Mouse (Mus musculus): Measurements from ENCODE around the gene Crebzf. TPM values are rescaled to one million over a fixed set of nuclear protein-coding genes. Genes with fewer than 3 reads are reported as not detected.

Crebzf gene
- 31.3 TPM for polyA plus RNA-seq (2014; fragmentation: Illumina TruSeq; extraction: RNeasy Lipid Tissue Mini Kit (QIAGEN cat#74804); ENCODE audit: low read depth, low replicate concordance)

DNA sequence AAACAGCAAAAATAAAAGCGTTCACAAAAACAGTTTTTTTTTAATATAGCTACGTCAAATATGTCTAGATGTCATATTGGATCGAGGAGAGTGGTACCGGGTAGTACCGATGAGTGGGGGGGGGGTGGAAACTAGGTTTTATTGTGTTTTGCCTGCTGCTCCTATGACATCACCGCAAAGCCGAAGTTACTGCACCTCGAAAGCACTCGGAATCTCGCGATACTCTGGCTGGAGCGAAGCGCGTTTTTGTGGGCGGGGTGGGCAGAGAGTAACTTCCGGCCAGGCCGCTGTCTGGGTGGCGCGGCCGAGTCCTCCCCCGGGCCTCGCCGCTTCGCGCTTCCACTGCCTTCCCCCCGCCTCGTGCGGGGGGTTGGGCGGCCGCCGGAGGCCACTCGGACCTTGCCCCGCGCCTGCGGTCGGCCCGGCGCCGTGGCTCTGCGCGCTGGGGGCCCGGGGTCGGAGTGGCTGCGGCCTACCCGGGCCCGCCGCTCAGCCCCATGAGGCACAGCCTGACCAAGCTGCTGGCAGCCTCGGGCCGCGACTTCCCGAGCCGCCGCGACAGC lies at the start of gene Crebzf:
Gene Crebzf (plus strand): TSS at position 212 of the 563 bp plus-strand sequence.

GRCm38 (mm10) chr7:90426020-90427001 lies 16.2 kb upstream of the Crebzf start, which contains the start of gene Ccdc89:
Ccdc89 (plus strand) TSS chr7:90426577.

DNA sequence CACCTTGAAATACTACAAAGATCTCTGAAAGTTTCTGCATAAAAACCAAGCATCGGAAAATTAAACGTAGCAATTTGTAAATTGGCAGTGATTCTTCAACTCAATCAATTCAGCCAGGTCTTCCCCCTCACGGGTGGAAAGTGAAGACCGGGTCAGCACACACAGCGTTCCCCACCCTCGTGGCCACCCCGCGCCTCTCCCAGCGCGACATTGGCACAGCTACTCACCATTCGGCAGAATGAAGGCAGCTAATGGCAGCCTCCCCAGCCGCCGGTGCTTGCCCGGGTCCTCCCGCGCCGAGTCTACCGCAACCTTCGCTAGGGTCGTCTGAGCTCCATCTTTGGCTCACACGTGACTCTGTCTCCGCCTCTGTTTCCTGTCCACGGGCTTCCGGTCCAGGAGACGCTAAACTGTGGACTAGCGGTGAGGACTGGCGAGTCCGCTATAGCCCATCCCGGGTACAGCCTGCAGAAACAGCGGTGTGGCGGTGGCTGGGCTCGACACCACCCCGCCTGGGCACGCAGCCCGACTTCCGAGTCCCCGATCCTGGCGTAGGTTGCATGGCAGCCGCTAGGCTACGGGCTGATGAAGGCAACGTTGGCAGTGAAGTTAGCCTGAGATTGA lies 14.4 kb downstream of the Crebzf start, which contains the start of gene Tmem126a:
Gene Tmem126a (minus strand): TSS at position 385 of the 624 bp plus-strand sequence.

DNA sequence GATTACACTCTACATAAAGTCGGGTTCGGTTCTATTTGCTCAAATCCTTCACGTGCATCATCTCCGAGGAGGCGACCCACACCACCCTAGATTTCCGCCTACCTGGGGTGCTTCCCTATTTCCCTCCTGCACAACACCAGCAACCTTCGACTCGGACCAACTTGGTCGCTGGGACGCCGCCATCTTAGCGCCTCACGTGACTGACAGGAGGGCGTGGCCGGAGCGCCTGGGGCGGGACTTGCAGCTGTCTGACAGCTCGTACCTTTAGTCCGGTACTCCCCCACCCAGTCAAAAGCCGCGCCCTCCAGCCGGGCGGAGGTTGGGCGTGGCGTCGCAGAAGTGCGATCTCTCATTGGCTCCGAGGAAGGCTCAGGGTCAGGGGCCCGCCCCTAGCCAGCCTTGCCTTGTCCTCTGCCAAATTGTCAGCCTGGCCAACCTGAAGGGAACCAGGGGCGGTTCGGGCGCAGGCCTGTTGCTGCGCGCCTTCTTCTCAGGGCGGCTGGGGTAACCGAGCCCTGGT lies 33.3 kb downstream of the Crebzf start, which contains the start of gene Tmem126b:
Gene Tmem126b (minus strand): TSS at position 209 of the 520 bp plus-strand sequence.

DNA sequence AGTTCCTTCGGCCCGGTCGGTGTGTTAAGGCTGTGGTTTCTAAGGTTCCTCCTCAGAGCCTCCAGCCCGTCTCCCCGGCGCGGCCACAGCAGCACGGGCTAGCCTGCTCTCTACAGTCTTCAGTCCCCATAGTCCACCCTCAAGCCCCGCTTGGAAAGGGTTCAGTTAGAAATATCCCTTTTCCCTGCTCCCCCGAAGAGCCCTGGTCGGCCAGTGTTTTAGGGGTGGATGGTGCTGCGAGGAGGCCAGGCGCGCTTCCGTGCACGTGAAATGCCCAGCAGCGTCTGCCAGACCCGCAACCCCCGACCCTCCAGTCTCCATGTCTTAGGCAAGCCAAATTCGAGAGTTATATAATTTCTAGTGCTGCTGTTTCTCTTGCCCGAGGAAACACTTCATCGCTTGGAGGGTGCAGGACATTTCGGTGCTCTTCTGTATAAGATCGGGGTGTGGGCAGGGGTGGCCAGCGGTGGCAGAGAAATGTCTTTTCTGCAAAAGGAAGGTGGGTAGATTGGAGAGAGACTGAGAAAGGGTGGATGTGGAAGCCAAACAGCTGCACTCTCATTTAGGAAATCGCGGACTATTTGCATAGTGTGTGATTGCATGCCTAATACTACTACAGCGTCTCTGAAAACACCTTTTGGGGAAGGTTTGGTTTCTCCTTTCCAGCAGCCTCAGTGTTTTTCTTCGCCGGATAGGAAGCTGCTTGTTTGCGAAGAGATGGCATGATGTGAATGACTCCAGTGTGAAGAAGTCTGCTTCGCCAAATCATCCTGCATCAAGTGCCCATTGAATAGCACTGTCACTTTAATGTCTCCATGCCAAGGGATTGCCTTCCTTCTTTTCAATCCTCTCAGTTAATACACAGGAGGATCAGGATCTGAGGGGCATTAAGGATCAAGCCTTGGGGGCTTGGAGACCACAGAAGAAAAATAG lies 34.0 kb downstream of the Crebzf start, which contains the start of gene Dlg2:
Gene Dlg2 (plus strand): TSS at position 360 of the 933 bp plus-strand sequence.

Other genes starting within 250 kb of the Crebzf start
- gene Ccdc83, start 177.0 kb upstream of the Crebzf start, polyA plus RNA-seq (2014; fragmentation: Illumina TruSeq; extraction: RNeasy Lipid Tissue Mini Kit (QIAGEN cat#74804); ENCODE audit: low read depth, low replicate concordance) = 0.34 TPM
- gene Sytl2, start 140.5 kb upstream of the Crebzf start, polyA plus RNA-seq (2014; fragmentation: Illumina TruSeq; extraction: RNeasy Lipid Tissue Mini Kit (QIAGEN cat#74804); ENCODE audit: low read depth, low replicate concordance) = 5.3 TPM
- not detected for gene Ccdc89, start 16.2 kb upstream of the Crebzf start, polyA plus RNA-seq (2014; fragmentation: Illumina TruSeq; extraction: RNeasy Lipid Tissue Mini Kit (QIAGEN cat#74804); ENCODE audit: low read depth, low replicate concordance)
- 183 TPM for gene Tmem126a, start 14.5 kb downstream of the Crebzf start, polyA plus RNA-seq (2014; fragmentation: Illumina TruSeq; extraction: RNeasy Lipid Tissue Mini Kit (QIAGEN cat#74804); ENCODE audit: low read depth, low replicate concordance)
- 34.6 TPM for gene Tmem126b, start 33.3 kb downstream of the Crebzf start, polyA plus RNA-seq (2014; fragmentation: Illumina TruSeq; extraction: RNeasy Lipid Tissue Mini Kit (QIAGEN cat#74804); ENCODE audit: low read depth, low replicate concordance)
- 1.2 TPM for gene Dlg2, start 33.9 kb downstream of the Crebzf start, polyA plus RNA-seq (2014; fragmentation: Illumina TruSeq; extraction: RNeasy Lipid Tissue Mini Kit (QIAGEN cat#74804); ENCODE audit: low read depth, low replicate concordance)